24 mouse cellular contexts compared by ENCODE assay signal in the genomic region with DNA sequence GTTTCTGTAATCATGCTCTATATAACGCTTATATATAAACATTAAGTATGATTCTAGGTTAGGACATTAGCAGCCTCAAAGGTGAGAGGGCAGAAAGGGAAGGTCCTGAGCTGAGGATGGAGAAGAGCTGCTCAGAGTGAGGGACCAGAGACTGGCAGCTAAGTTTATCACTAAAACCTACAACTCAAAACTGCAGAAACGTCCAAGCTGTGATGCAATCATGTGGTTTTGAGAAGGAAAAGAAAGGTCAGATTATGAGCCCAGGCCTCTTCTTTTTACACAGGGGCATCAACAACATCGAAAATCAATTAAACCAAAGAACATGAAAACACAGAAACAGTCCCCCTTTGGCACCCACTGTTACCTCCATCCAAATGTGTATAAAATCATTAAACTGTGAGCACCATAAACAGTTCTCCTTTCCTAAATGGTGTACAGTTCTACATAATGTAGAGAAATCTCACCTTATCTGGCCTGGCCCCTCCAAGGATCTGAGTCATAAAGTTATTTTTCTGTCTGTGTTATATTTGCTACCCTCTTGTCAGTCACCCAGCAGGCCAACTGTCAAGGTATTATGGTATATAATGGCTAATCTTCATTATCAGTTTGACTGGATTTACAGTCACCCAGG.
DNase-seq lines count a peak whose midpoint lies in the region; ATAC-seq and TF ChIP-seq lines count a peak whose summit lies in the region.
"Had no signal": no experiment of that assay in that cellular context is flagged by ENCODE, and none has a peak within 500 bp of the region (broad histone marks: within the 10 kb centered on the region; RNA-seq: fewer than 3 reads in every experiment).

No protein-coding gene starts in this region.

- peak overlapping the region; percentile 41 for H3K27ac ChIP-seq in MEL (ENCODE audit: control insufficient read depth, low read depth, low read length)
- H3K27ac ChIP-seq: embryonic facial prominence, embryonic 12.5 days; embryonic facial prominence, embryonic 15.5 days; gastrocnemius, adult 2 months; heart, adult 2 months; hindbrain, embryonic 10.5 days; hindbrain, embryonic 13.5 days; intestine, embryonic 15.5 days had no signal

- ATAC-seq in granulocyte monocyte progenitor cell, adult 5-6 weeks (replicated peaks; ENCODE audit: poor library complexity, severe bottlenecking), result peak; percentile 74
- ATAC-seq in megakaryocyte-erythroid progenitor cell, adult 5-6 weeks (replicated peaks; ENCODE audit: low FRiP score, low TSS enrichment, poor library complexity, severe bottlenecking), result peak; percentile 30; the same call in 1 of the 2 replicates
- ATAC-seq: forebrain, embryonic 14.5 days; forebrain, postnatal 0 days; hindbrain, embryonic 16.5 days; intestine, embryonic 15.5 days had no signal

- DNase-seq in 416B (ENCODE audit: low read depth) (peak; percentile 2), MEL (ENCODE audit: low read depth, low spot score) (no peak)
- no peak for DNase-seq in gastrocnemius, adult 8-10 months (ENCODE audit: low spot score in 2 of 2)
- no peak for DNase-seq in adrenal gland, postnatal 25 days
- DNase-seq in layer of hippocampus, adult 8-10 months (ENCODE audit: low spot score in 2 of 2), result no peak
- DNase-seq: adrenal gland, adult 8-10 months; adrenal gland, postnatal 36 days; cerebellum, adult 18-20 months; cerebellum, adult 9-10 months; cerebellum, postnatal 14 days; forebrain, postnatal 0 days; gastrocnemius, adult 2 months; gastrocnemius, postnatal 25 days; heart, adult 2 months; heart, postnatal 36 days had no signal

- TF ChIP-seq POLR2A in MEL (IDR thresholded peaks at IDR 0.05; ENCODE audit: control insufficient read depth in 1 of 2, insufficient read depth in 1 of 2, low read depth in 1 of 2, low read length in 2 of 2, poor library complexity in 1 of 2), result no peak

- peaks cover 0 to 15% of the 10 kb centered on the region in 2 experiments; a peak in 2 of 4 replicates for H3K36me3 ChIP-seq in MEL (ENCODE audit: control insufficient read depth in 1 of 2, insufficient read depth in 2 of 2, low read length in 2 of 2)
- H3K36me3 ChIP-seq: embryonic facial prominence, embryonic 12.5 days; embryonic facial prominence, embryonic 15.5 days; hindbrain, embryonic 10.5 days; hindbrain, embryonic 13.5 days; intestine, embryonic 15.5 days had no signal

- TF ChIP-seq CTCF in MEL (IDR thresholded peaks at IDR 0.05 in 2 of 3, conservative IDR thresholded peaks at IDR 0.05 in 1 of 3; ENCODE audit: control insufficient read depth in 1 of 3, insufficient read depth in 1 of 3, low read depth in 2 of 3, low read length in 3 of 3, poor library complexity in 1 of 3, severe bottlenecking in 1 of 3), result no peak

- no peak for TF ChIP-seq RAD21 in MEL (IDR thresholded peaks at IDR 0.05; ENCODE audit: low read depth, low read length)

- no peak overlapping the region for H3K4me3 ChIP-seq in MEL (ENCODE audit: control insufficient read depth in 1 of 2, insufficient read depth in 1 of 2, low read depth in 2 of 2, low read length in 2 of 2)
- H3K4me3 ChIP-seq: embryonic facial prominence, embryonic 12.5 days; embryonic facial prominence, embryonic 15.5 days; gastrocnemius, adult 2 months; heart, adult 2 months; hindbrain, embryonic 10.5 days; hindbrain, embryonic 13.5 days; intestine, embryonic 15.5 days had no signal

- no peak overlapping the region for H3K9ac ChIP-seq in MEL (ENCODE audit: control insufficient read depth, low read depth, low read length, poor library complexity, severe bottlenecking)
- H3K9ac ChIP-seq: embryonic facial prominence, embryonic 12.5 days; embryonic facial prominence, embryonic 15.5 days; forebrain, postnatal 0 days; hindbrain, embryonic 13.5 days; intestine, embryonic 15.5 days had no signal

- H3K27me3 ChIP-seq in MEL (ENCODE audit: control insufficient read depth in 1 of 2, insufficient read depth in 2 of 2, low read length in 2 of 2), result no peaks in the 10 kb centered on the region
- H3K27me3 ChIP-seq: embryonic facial prominence, embryonic 12.5 days; embryonic facial prominence, embryonic 15.5 days; hindbrain, embryonic 13.5 days; intestine, embryonic 15.5 days had no signal

- no peaks in the 10 kb centered on the region for H3K79me2 ChIP-seq in MEL (ENCODE audit: control insufficient read depth, insufficient read depth, low read length, poor library complexity)

- no peaks in the 10 kb centered on the region for H3K9me3 ChIP-seq in MEL (replicated peaks; ENCODE audit: insufficient read depth, low read length)
- H3K9me3 ChIP-seq: embryonic facial prominence, embryonic 12.5 days; embryonic facial prominence, embryonic 15.5 days; hindbrain, embryonic 10.5 days; hindbrain, embryonic 13.5 days; intestine, embryonic 15.5 days had no signal

- peak; percentile 60 to 77; a peak in 3 of 4 replicates for TF ChIP-seq EP300 in MEL (IDR thresholded peaks at IDR 0.05; ENCODE audit: low read depth in 1 of 2, low read length in 2 of 2)

- H3K4me1 ChIP-seq in MEL (ENCODE audit: control insufficient read depth in 1 of 2, insufficient read depth in 2 of 2, low read length in 2 of 2), result peaks cover 6 to 18% of the 10 kb centered on the region in 2 experiments
- H3K4me1 ChIP-seq: embryonic facial prominence, embryonic 12.5 days; embryonic facial prominence, embryonic 15.5 days; intestine, embryonic 15.5 days had no signal

TF ChIP-seq in MEL, 35 proteins besides CTCF, POLR2A, EP300 and RAD21:
- TF ChIP-seq ELF1 (IDR thresholded peaks at IDR 0.05; ENCODE audit: low read depth, low read length), result no peak
- no peak for TF ChIP-seq CHD1 (IDR thresholded peaks at IDR 0.05; ENCODE audit: low read depth, low read length)
- no peak for TF ChIP-seq HCFC1 (IDR thresholded peaks at IDR 0.05; ENCODE audit: low read depth, low read length)
- no peak for TF ChIP-seq MXI1 (IDR thresholded peaks at IDR 0.05; ENCODE audit: low read depth, low read length)
- TF ChIP-seq SIN3A (IDR thresholded peaks at IDR 0.05; ENCODE audit: low read length), result peak; percentile 13; the same call in 1 of the 2 replicates
- peak; percentile 63 for TF ChIP-seq RCOR1 (IDR thresholded peaks at IDR 0.05; ENCODE audit: low read depth, low read length)
- TF ChIP-seq ETS1 (IDR thresholded peaks at IDR 0.05; ENCODE audit: low read depth, low read length), result no peak; the same call in 1 of the 2 replicates
- TF ChIP-seq USF1 (IDR thresholded peaks at IDR 0.05; ENCODE audit: low read depth, low read length), result no peak
- no peak for TF ChIP-seq GABPA (IDR thresholded peaks at IDR 0.05; ENCODE audit: low read depth, low read length)
- TF ChIP-seq NRF1 (IDR thresholded peaks at IDR 0.05; ENCODE audit: insufficient read depth, low read depth, low read length, poor library complexity, severe bottlenecking), result no peak
- no peak for TF ChIP-seq TCF12 (IDR thresholded peaks at IDR 0.05; ENCODE audit: low read depth, low read length)
- no peak for TF ChIP-seq CHD2 (IDR thresholded peaks at IDR 0.05; ENCODE audit: low read length)
- TF ChIP-seq JUND (IDR thresholded peaks at IDR 0.05; ENCODE audit: low read depth, low read length), result no peak
- TF ChIP-seq MEF2A (IDR thresholded peaks at IDR 0.05; ENCODE audit: extremely low read depth, insufficient replicate concordance, low read depth, low read length, poor library complexity, severe bottlenecking), result no peak
- no peak for TF ChIP-seq E2F4 (IDR thresholded peaks at IDR 0.05; ENCODE audit: borderline replicate concordance, low read depth, low read length)
- TF ChIP-seq KAT2A (conservative IDR thresholded peaks at IDR 0.05; ENCODE audit: low read depth, low read length), result no peak
- TF ChIP-seq TAL1 (IDR thresholded peaks at IDR 0.05; ENCODE audit: low read length), result no peak
- TF ChIP-seq MYB (IDR thresholded peaks at IDR 0.05; ENCODE audit: low read depth, low read length), result peak; percentile 28; the same call in 1 of the 2 replicates
- 0 out of 2 replicates have a peak, but pooled peaks have one; percentile 34 for TF ChIP-seq GATA1 (IDR thresholded peaks at IDR 0.05; ENCODE audit: low read depth, low read length)
- no peak for TF ChIP-seq SMC3 (IDR thresholded peaks at IDR 0.05; ENCODE audit: low read depth, low read length)
